ENCODE assay signal across 8 mouse cellular contexts in genomic region chr3:88605666-88606065, GRCm38 (mm10). TPM values are rescaled to one million over a fixed set of nuclear protein-coding genes. Genes with fewer than 3 reads are reported as not detected.
DNase-seq lines count a peak whose midpoint lies in the region; ATAC-seq and TF ChIP-seq lines count a peak whose summit lies in the region.
"Not testable (repeated sequence)": the region's sequence is repeated elsewhere in the genome, so short reads cannot be mapped to it uniquely, and the experiment has no call there.

TSS of gene Arhgef2 (plus strand) at chr3:88605966.

- peak within 1 kb of the TSS; percentile 44 for H3K9ac ChIP-seq in ES-Bruce4 (ENCODE audit: low read depth, poor library complexity, severe bottlenecking)
- H3K9ac ChIP-seq in kidney, embryonic 14.5 days (ENCODE audit: low read depth, low read length), result not testable (repeated sequence)

- not testable (repeated sequence) for DNase-seq in gastrocnemius, adult 2 months; heart, postnatal 10 days; limb, embryonic 10.5 days (ENCODE audit: low spot score); spleen, adult 2 months (ENCODE audit: low read depth in 1 of 2, low spot score in 2 of 2)

- peak within 1 kb of the TSS; percentile 92 for H3K27ac ChIP-seq in ES-Bruce4 (ENCODE audit: insufficient read depth, low read length)
- not testable (repeated sequence) for H3K27ac ChIP-seq in cortical plate, adult 2 months (ENCODE audit: insufficient read depth, low read length); gastrocnemius, adult 2 months; kidney, embryonic 14.5 days (ENCODE audit: low read depth, low read length); spleen, adult 2 months (ENCODE audit: insufficient read depth, low read length)
- H3K27ac ChIP-seq in limb, embryonic 10.5 days, result peak within 1 kb of the TSS; percentile 75

- WGBS in kidney, embryonic 14.5 days, result 94% methylated on average over 2 of the region's 2 CpGs
- 93% methylated on average over 2 of the region's 2 CpGs for WGBS in limb, embryonic 10.5 days
- WGBS in spleen, adult 2 months, result 97% methylated on average over 2 of the region's 2 CpGs

- not testable (repeated sequence) for TF ChIP-seq POLR2A in ES-Bruce4 (IDR thresholded peaks at IDR 0.05; ENCODE audit: insufficient read depth, low read length); cortical plate, adult 2 months (IDR thresholded peaks at IDR 0.05; ENCODE audit: extremely low read depth, insufficient read depth, low read length); spleen, adult 2 months (IDR thresholded peaks at IDR 0.05; ENCODE audit: low read depth, low read length)

- peak within 1 kb of the TSS; percentile 38 for H3K4me3 ChIP-seq in ES-Bruce4 (ENCODE audit: low read depth, low read length)
- H3K4me3 ChIP-seq in cortical plate, adult 2 months (ENCODE audit: insufficient read depth, low read length); gastrocnemius, adult 2 months; kidney, embryonic 14.5 days (ENCODE audit: low read length); spleen, adult 2 months (ENCODE audit: extremely low read depth, insufficient read depth, insufficient read length): not testable (repeated sequence)
- peak within 1 kb of the TSS; percentile 50 for H3K4me3 ChIP-seq in limb, embryonic 10.5 days

- not testable (repeated sequence) for H3K36me3 ChIP-seq in ES-Bruce4 (ENCODE audit: control insufficient read depth, insufficient read depth, low read length, poor library complexity, severe bottlenecking); kidney, embryonic 14.5 days (ENCODE audit: control insufficient read depth, insufficient read depth, low read length); limb, embryonic 10.5 days; spleen, adult 2 months (ENCODE audit: control insufficient read depth, insufficient read depth, low read length)

- not testable (repeated sequence) for H3K4me1 ChIP-seq in ES-Bruce4 (ENCODE audit: control insufficient read depth, insufficient read depth, low read length); cortical plate, adult 2 months (ENCODE audit: control insufficient read depth, insufficient read depth, low read length); kidney, embryonic 14.5 days (ENCODE audit: control insufficient read depth, insufficient read depth, low read length); spleen, adult 2 months (ENCODE audit: control insufficient read depth, insufficient read depth, insufficient read length)
- peaks cover 29% of the 10 kb centered on the region for H3K4me1 ChIP-seq in limb, embryonic 10.5 days

- H3K4me2 ChIP-seq in kidney, embryonic 14.5 days (replicated peaks; ENCODE audit: low read depth, low read length), result not testable (repeated sequence)

- H3K9me3 ChIP-seq in ES-Bruce4 (replicated peaks; ENCODE audit: control insufficient read depth, insufficient read depth, low read length, poor library complexity, severe bottlenecking); kidney, embryonic 14.5 days (ENCODE audit: control insufficient read depth, low read length); limb, embryonic 10.5 days (replicated peaks): not testable (repeated sequence)

- not testable (repeated sequence) for TF ChIP-seq EP300 in ES-Bruce4 (IDR thresholded peaks at IDR 0.05; ENCODE audit: insufficient read depth, low read depth, low read length)

- intact Hi-C loops in gastrocnemius, adult 2 months (cut with DNase I), result loop anchor here (2.0 kb wide), 1 partner anchor 27 kb away; no protein-coding TSS in a partner anchor
- intact Hi-C loops in heart, postnatal 10 days (cut with DNase I), result loop anchor here (2.0 kb wide), 1 partner anchor 27 kb away; no protein-coding TSS in a partner anchor

- not testable (repeated sequence) for ATAC-seq in kidney, embryonic 14.5 days (ENCODE audit: low FRiP score, low TSS enrichment); megakaryocyte progenitor cell, adult 5-6 weeks (replicated peaks; ENCODE audit: poor library complexity)

- TF ChIP-seq CTCF in ES-Bruce4 (IDR thresholded peaks at IDR 0.05; ENCODE audit: low read depth, low read length); cortical plate, adult 2 months (IDR thresholded peaks at IDR 0.05; ENCODE audit: extremely low read depth, insufficient read depth, low read length); gastrocnemius, adult 2 months (IDR thresholded peaks at IDR 0.05); spleen, adult 2 months (IDR thresholded peaks at IDR 0.05; ENCODE audit: extremely low read depth, insufficient read depth, insufficient read length, insufficient replicate concordance): not testable (repeated sequence)

- not testable (repeated sequence) for H3K27me3 ChIP-seq in ES-Bruce4 (ENCODE audit: control insufficient read depth, insufficient read depth, low read length, poor library complexity, severe bottlenecking); kidney, embryonic 14.5 days (ENCODE audit: control insufficient read depth, insufficient read depth, low read length); limb, embryonic 10.5 days (ENCODE audit: low read depth, poor library complexity, severe bottlenecking); spleen, adult 2 months (ENCODE audit: control insufficient read depth, insufficient read depth, low read length)

RNA-seq across cellular contexts. Expression of gene Arhgef2, which starts in this region (rescaled TPM):
- 71.2 and 74.9 TPM in 2 replicates for polyA plus RNA-seq in ES-Bruce4 (2011; ENCODE audit: insufficient read depth, insufficient read length, low read depth, missing spikeins)
- polyA plus RNA-seq in cortical plate, adult 2 months (2012; rRNA removed), result 220 and 224 TPM in 2 replicates
- total RNA-seq in gastrocnemius, adult 2 months (2021), result 10 to 100 TPM; 22.4 to 24.7 TPM
- 10 to 100 TPM; 89.5 to 96.3 TPM for total RNA-seq in heart, postnatal 10 days (2021)
- polyA plus RNA-seq in kidney, embryonic 14.5 days (2014; fragmentation: Nextera tagmentation; extraction: Ambion mirVana), result 110 and 127 TPM in 2 replicates
- polyA plus RNA-seq in limb, embryonic 10.5 days (2016; fragmentation: Nextera tagmentation; extraction: Ambion mirVana), result 103 and 119 TPM in 2 replicates
- 94.1 and 112 TPM in 2 replicates for total RNA-seq in megakaryocyte progenitor cell, adult 5-6 weeks (2015)
- 55.7 and 88.3 TPM in 2 replicates for total RNA-seq in megakaryocyte progenitor cell, adult 5-6 weeks (2017)
- polyA plus RNA-seq in spleen, adult 2 months (2012; rRNA removed), result 120 and 146 TPM in 2 replicates
